Mouse (Mus musculus): Measurements from ENCODE around the gene Gm4969.
A peak's percentile ranks its signal among the peaks of the same experiment; 100 is the strongest.
"Not testable (repeated sequence)": the region's sequence is repeated elsewhere in the genome, so short reads cannot be mapped to it uniquely, and the experiment has no call there.

The Gm4969 gene

DNA sequence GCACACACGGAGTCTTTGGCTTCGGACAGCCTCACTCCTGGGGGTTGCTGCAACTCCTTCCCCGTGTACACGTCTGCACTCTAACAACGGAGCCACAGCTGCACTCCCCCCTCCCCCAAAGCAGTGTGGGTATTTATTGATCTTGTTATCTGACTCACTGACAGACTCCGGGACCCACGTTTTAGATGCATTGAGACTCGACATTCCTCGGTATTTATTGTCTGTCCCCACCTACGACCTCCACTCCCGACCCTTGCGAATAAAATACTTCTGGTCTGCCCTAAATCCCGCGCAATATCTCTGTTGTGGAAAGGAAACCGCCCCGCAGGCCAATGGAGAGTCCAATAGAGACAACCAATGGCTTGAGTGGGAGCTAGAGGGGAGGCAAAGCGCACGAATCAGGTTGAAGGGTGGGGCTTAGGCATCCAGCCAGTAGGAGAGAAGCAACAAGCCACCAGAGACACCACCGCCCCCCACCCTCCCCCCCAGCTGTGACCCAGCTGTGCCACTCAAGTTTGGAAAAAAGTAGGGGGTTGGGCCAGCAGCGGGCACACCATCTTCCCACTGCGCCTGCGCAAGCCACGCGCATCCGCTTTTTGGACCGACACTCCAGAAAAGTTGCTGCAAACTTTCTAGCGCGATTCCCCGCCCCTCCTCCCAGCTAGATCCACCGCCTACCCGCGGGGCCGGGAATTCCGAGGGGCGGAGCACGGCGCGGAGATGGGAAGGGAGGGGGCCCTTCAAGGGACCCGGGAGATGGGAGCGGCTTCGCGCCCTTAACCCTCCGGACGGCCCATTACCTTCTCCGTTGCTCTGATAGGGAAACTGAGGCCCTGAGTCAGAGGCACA lies 24.4 kb downstream of the Gm4969 start:
- DNase-seq (ENCODE audit: low read depth), result peak; percentile 98

DNA sequence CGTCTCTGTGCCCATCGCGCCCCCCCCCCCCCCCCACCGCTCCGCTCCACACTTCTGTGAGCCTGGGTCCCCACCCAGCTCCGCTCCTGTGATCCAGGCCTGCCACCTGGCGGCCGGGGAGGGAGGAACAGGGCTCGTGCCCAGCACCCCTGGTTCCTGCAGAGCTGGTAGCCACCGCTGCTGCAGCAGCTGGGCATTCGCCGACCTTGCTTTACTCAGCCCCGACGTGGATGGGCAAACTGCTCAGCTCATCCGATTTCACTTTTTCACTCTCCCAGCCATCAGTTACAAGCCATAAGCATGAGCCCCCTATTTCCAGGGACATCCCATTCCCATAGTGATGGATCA lies 25.0 kb downstream of the Gm4969 start:
- peak; percentile 82 for DNase-seq (ENCODE audit: low read depth)

DNA sequence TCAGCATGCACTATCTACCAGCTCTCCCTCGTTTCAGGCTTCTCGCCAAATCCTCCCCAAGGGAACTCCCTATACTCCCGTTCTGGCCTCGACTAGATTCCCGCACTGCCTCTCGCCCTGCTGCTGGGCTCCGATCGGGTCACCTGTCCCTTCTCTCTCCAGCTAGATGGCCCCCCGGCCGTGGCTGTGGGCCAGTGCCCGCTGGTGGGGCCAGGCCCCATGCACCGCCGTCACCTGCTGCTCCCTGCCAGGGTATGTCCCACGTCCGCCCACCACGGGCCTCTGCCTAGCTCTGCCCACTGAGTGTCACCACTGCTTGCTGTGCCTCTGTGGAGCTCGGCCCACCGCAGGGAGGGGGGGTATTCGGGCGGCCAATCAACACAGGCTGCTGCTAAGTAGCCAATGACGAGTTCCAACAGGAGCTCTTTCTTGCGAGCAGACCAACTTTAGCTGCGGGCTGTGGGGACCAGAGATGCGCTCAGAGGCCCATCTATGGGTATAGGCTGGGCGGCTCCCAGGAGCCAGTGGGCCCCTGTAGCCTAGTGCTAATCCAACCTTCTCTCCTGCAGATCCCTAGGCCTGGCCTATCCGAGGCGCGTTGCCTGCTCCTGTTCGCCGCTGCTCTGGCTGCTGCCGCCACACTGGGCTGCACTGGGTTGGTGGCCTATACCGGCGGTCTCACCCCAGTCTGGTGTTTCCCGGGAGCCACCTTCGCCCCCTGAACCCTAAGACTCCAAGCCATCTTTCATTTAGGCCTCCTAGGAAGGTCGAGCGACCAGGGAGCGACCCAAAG lies 25.6 kb downstream of the Gm4969 start:
- DNase-seq (ENCODE audit: low read depth), result no peak

DNA sequence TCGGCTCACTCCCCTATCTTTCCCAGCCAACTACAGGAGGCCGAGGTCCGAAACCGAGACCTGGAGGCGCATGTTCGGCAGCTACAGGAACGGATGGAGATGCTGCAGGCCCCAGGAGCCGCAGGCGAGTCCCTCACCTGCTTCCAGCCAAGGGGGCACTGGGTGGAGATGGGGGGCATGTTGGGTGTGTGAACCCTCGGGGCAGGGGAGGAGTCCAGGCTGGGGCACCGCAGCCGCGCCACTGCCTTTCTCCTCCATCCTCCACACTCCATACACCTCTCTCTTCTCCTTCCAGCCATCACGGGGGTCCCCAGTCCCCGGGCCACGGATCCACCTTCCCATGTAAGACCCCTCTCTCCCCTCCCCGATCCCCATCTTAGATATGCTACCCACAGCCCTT lies 26.3 kb downstream of the Gm4969 start:
- no peak for DNase-seq (ENCODE audit: low read depth)

DNA sequence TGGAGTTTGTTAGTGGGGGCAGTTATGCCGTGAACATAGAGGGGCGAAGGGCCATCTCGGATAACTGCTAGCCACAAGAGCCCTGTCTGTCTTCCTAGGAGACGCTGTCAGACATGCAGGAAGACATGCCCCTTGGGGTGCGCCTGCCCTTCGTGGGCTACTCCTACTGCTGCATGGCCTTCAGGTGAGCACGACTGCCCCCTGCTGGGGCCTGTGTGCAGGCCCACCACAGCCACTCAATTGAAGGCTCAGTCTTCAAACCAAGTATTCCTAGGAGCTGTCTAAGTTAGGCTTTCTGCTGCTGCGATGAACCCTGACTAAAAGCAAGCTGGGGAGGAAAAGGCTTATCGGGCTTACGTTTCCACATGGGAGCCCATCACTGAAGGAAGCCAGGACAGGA lies 29.4 kb downstream of the Gm4969 start:
- peak; percentile 82 for DNase-seq (ENCODE audit: low read depth)

DNA sequence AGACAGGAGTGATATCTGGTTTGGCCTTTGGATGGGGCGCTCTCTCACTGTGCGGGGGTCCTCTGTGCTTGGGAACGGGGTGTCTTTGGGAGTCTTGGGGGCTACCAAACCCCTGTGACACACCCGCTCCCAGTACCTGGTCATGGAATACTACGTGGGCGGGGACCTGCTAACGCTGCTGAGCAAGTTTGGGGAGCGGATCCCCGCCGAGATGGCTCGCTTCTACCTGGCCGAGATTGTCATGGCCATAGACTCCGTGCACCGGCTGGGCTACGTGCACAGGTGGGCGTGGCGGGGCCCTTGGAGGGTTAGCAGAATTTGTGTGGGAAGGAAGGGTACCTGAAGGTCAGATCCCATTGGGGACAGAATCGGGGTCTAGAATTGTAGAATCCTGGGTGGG lies 31.4 kb downstream of the Gm4969 start:
- no peak for DNase-seq (ENCODE audit: low read depth)

DNA sequence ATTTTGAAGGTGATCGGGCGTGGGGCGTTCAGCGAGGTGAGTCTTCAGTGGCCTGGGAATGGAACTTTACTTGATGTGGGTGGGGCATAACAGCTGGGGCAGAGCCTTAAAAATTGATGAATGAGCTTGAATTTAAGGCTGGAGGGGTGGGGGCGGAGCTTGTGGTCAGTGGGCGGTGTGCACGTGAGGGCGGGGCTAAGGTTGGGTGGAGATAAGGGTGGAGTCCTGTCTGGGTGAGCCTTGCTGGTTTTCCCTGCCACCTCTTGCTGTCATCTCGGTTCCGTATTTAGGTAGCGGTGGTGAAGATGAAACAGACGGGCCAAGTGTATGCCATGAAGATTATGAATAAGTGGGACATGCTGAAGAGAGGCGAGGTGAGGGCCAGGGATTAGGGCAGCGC lies 32.1 kb downstream of the Gm4969 start:
- peak; percentile 76 for DNase-seq (ENCODE audit: low read depth)

DNA sequence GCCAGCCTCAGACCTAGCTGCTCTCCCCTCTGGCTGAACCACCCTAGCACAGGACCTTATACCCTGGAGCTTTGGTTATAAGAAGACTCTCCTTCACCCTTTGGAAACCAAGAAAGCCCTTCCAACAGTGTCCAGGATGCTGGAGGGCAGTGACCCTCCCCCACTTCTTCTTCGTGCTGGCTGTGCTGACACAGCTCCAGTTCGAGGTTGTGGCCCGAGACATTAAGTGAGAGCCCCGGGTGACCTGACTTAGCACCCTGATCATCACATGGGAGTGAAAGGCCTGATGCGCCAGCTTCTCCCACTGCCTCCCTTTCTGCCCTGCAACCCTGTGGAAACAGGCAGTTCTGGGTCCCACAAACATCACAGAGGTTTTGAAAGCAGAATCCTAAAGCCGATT lies 32.7 kb downstream of the Gm4969 start:
- DNase-seq (ENCODE audit: low read depth), result no peak

DNA sequence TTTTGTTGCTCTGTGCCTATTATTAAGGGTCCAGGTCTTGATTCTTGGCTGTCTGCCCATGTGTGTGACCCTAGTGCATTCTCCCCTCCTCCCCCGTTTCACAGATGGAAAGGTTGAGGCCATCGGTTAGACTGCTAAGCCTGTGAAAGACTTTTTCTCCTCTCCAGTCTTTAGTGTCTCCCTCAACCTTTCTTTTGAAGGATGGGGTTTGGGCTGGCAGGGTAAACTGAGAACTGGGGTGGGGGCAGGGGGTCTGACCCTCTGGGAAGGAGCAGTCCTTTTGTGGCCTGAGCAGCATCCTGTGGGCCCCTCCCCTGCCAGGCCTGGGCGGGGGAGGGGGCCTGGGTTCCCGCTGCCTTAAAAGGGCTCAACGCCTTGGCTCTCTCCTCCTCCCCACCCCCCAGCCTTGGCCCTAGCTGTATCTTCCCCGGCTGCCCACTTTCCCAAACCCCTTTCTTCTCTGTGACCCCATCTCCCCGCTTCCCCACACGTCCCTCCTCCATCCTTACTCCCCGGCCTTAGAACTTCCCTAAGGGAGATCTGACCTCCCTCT lies 33.2 kb downstream of the Gm4969 start:
- no peak for DNase-seq (ENCODE audit: low read depth)

DNA sequence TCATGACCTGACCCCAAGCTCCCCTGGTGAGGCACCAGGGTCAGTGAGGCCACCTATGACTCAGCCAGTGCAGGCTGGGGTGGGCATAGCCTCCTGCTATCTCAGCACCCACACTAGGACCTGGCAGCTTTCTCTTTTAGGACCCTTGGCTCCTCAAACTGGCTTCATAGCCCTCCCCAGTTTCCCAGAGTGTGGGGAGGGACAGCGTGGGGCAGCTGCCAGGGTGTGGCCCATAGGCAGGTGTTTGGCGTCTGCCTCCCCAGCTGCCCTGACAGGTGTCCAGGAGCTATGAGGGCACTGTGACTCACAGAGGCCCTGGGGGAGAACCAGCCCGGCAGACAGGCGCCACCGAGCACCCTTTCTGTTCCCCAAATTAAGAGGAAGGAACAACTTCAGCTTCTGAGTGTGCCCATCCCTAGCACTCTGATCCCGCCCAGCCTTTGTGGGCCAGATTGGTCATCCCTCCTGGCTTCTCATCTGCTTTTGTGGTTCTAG lies 33.8 kb downstream of the Gm4969 start:
- DNase-seq (ENCODE audit: low read depth), result peak; percentile 69

DNA sequence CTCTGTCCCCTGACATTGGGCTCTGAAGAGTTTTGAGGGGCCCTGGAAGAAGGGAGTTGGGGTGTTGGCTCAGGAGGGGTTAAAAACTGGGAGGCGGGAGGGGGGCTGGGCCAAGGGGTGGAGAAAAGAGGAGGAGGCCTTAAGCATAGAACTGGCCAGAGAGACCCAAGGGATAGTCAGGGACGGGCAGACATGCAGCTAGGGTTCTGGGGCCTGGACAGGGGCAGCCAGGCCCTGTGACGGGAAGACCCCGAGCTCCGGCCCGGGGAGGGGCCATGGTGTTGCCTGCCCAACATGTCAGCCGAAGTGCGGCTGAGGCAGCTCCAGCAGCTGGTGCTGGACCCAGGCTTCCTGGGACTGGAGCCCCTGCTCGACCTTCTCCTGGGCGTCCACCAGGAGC lies 34.5 kb downstream of the Gm4969 start, which contains the start of gene Dmpk:
Dmpk (plus strand) TSS at position 149 of the 400 bp plus-strand sequence.
- DNase-seq (ENCODE audit: low read depth), result no peak

DNA sequence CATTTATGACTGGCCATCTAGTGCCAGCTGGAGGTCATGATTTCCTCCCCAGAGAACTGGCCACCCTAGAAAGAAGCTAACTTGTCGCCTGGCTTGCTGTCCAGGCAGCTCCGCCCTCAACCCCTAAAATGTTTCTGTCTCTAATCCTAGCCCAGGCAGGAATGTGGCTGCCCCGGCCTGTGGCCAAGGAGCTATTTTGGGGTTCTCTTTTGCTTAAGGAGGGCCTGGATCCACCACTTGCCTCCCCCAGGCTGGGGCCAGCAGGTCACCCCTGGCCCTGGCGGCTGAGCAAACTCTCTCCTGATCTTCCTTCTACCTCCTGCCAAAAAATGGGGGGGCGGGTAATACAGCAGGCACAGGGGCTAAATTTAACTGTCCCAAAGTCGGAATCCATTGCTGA lies 35.1 kb downstream of the Gm4969 start:
- no peak for DNase-seq (ENCODE audit: low read depth)

DNA sequence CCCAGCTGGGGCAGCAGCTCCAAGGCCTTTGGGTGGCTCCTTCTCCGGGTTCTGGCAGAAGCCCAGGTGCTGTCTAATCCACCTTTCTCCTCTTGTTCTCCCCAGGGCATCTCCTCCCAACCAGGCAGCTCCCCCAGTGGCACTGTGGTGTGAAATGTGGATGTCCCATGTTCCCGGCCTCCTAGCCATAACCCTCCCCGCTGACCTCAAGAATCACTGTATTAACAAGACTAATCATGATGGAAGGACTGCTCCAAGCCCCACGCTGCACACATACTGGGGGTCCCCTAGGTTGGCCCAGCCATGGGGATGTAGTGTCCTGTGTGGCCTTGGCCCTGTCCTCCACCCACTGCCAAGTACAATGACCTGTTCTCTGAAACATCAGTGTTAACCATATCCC lies 36.0 kb downstream of the Gm4969 start:
- no peak for DNase-seq (ENCODE audit: low read depth)

DNA sequence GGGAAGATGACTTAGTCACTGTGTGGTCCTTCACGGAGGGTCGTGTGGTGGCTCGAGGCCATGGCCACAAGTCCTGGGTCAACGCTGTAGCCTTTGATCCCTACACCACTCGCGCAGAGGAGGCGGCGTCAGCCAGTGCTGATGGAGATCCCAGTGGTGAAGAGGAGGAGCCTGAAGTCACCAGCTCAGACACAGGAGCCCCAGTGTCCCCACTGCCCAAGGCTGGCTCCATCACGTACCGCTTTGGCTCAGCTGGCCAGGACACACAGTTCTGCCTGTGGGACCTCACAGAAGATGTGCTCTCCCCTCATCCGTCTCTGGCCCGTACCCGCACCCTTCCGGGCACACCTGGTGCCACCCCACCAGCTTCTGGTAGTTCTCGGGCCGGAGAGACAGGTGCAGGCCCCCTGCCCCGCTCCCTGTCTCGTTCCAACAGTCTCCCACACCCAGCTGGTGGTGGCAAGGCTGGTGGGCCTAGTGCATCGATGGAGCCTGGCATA lies 37.7 kb downstream of the Gm4969 start:
- DNase-seq (ENCODE audit: low read depth), result no peak

DNA sequence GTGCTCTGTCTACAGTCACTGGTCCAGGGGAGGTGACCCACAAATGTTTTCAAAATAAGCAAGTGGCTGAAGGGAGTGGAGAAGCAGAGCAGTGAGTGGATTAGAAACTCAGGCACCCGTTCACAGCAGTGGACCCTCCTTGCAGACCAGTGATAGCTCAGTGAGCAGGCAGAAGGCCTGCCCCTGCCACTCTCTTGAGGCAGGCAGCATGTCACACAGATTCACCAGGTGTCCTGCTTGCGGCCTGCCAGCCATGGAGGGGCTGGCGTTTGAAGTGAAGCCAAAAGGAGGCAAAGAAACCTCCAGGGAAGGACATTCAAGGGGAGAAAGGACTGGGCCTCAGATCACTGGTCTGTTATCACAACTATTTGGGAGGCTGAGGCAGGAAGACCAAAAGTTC lies 39.4 kb downstream of the Gm4969 start:
- no peak for DNase-seq (ENCODE audit: low read depth)

DNA sequence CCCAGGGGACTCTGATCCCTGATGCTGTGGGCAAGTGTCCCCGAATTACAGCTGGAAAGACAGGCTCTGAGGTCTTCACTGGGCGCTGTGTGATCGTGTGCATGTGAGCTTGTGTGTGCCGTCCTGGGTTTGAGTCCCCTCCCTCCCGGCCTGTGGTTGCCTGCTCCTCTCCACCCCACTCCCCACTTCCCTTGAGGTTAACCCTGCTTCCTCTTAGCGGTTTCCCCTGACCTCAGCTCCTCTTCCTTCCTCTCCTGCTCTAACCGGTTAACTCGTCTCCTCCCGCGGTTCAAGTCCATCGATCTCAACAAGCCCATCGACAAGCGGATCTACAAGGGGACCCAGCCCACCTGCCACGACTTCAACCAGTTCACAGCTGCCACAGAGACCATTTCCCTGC lies 40.4 kb downstream of the Gm4969 start:
- peak; percentile 97 for DNase-seq (ENCODE audit: low read depth)

DNA sequence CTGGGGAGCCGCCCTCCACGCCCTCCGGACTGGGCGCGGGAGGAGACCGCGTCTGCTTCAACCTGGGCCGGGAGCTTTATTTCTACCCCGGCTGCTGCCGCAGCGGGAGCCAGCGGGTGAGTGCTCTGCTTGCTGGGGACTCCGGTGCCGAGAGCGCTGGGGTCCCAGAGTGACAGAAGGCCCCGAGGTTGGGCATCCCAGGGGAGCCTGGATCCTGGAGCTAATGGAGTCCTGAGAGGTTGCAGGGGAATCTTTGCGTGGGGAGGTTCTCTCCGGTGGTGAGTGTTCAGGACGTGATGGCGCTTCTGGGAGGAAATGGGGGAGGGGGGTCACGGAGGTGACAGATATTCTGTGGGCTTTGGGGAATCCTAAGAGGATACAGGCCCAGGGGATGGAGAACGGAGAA lies 41.6 kb downstream of the Gm4969 start:
- peak; percentile 32 for DNase-seq (ENCODE audit: low read depth)

DNA sequence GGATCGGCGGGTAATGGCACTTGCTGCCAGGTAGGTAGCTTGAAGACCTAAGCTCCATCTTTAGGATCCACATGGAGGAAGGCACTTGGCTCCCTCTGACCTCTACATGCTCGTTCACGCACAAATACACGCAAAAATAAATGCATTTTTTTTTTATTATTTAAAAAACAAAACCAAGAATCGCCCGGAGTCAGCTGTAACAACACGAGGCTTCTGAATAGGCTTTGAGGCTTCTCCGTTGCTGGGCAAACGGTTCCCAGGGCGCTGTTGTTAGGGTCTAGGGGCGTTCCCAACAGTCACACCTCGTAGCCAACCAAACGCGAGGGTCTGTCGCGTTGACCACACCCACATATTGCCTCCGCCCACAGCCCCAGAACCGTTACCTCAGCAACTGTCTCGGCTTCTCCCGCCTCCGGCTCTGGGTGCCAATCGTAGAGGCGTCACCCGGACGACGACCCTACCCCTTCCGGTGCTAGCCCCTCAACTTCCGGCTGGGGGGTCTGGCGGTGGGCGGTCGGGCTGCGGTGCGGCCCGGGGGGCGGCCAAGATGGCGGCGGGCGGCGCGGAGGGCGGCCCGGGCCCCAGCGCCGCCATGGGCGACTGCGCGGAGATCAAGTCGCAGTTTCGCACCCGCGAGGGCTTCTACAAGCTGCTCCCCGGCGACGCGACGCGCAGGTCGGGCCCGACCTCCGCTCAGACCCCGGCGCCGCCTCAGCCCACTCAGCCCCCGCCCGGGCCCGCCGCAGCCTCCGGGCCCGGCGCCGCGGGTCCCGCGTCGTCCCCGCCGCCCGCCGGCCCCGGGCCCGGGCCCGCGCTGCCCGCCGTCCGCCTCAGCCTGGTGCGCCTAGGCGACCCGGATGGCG lies 42.2 kb downstream of the Gm4969 start, which contains the start of gene Dmwd:
Dmwd (plus strand) TSS at position 505 of the 863 bp plus-strand sequence.
- DNase-seq (ENCODE audit: low read depth), result peak; percentile 98

DNA sequence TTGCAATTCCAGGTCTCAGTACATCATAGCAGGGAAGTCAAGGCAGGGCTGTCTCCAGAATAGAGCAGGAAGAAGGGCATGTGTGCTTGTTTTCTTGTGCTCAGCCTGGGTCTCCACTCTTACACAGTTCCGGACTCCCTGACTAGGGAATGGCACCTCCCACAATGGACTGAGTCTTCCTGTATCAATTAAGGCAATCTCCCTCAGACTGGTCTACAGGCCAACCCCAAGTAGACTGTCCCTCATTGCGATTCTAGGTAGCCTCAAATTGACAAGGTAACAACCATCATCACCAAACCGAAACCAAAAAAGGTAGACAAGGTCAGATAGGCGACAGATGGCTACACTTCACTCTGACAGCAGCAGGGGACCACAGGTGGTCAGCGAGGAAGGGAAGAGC lies 42.9 kb downstream of the Gm4969 start:
- no peak for DNase-seq (ENCODE audit: low read depth)

DNA sequence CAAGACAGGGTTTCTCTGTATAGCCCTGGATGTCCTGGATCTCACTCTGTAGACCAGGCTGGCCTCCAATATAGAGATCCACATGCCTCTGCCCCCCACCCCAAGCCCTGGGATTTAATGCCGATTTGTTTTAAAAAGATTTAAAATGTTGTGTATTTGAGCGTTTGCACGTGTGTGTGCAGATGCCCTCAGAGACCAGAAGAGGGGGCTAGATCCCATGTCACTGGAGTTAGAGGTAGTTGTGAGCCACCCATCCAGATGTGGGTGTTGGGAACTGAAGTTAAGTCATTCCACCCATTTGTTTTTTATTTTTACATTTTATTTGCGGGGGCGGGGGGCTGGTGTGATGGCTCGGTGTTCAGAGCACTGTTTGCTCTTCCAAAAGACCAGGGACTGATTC lies 43.7 kb downstream of the Gm4969 start:
- DNase-seq (ENCODE audit: low read depth), result peak; percentile 53

DNA sequence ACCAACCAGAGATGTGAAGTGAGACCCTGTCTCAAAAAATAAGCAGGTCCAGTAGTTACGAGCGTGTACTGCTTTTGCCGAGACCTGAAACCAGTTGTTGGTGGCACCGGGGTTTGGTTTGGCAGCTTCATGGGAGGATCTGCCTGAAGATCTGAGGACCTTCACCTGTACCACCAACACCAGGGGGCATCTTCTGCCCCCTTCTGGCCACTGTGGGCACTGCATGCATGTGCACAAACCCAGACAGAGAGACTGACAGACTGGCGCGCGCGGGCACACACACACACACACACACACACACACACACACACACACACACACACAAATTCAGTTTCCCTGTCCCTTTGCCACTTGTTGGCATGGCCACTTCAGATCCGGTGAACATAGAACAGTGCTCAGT lies 44.7 kb downstream of the Gm4969 start:
- peak; percentile 39 for DNase-seq (ENCODE audit: low read depth)

DNA sequence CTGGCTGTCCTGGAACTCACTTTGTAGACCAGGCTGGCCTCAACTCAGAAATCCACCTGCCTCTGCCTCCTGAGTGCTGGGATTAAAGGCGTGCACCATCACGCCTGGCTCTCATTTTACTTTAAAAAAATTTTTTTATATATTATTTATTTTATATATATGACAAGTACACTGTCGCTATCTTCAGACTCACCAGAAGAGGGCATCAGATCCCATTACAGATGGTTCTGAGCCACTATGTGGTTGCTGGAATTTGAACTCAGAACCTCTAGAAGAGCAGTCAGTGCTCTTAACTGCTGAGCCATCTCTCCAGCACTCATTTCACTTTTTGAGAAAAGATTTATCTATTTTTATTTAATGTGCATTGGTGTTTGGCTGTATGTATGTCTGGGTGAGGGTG lies 47.1 kb downstream of the Gm4969 start:
- DNase-seq (ENCODE audit: low read depth), result not testable (repeated sequence)
